In the genomic region with DNA sequence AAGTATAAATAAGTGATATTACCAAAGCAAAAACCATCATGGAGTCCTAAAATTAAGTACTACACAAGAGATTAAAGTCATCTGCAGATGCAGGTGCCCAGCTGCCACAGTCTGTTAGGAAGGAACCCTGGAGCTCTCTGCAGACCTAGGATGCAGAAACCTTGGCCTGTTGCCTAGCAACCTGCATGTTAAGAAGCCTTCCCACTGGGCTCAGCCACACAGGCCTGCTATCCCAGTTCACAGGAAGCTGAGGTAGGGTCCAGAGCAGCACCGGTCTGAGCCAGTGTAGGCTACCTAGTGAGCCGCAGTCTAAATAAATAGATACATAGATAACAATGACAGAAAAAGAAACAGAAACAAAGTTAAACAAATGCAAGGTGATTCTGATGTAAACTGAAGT, we compare ENCODE assay signal across 10 mouse cellular contexts. TPM values are rescaled to one million over a fixed set of nuclear protein-coding genes. Genes with fewer than 3 reads are reported as not detected.
A peak's percentile ranks its signal among the peaks of the same experiment; 100 is the strongest.
DNase-seq lines count a peak whose midpoint lies in the region; ATAC-seq lines count a peak whose summit lies in the region.
"Had no signal": no experiment of that assay in that cellular context is flagged by ENCODE, and none has a peak within 500 bp of the region (broad histone marks: within the 10 kb centered on the region; RNA-seq: fewer than 3 reads in every experiment).

No protein-coding gene starts in this region.

- 36% methylated on average over 2 of the region's 2 CpGs for WGBS in kidney, embryonic 15.5 days
- WGBS in forebrain, embryonic 16.5 days = 9% methylated on average over 2 of the region's 2 CpGs
- WGBS in limb, embryonic 11.5 days = 26% methylated on average over 2 of the region's 2 CpGs

- H3K4me1 ChIP-seq in kidney, embryonic 15.5 days = no peaks in the 10 kb centered on the region
- peaks cover 9% of the 10 kb centered on the region for H3K4me1 ChIP-seq in forebrain, embryonic 16.5 days (replicated peaks; ENCODE audit: control insufficient read depth, insufficient read depth, low read length)
- H3K4me1 ChIP-seq in limb, embryonic 11.5 days (ENCODE audit: control insufficient read depth, insufficient read depth, low read length) = 0 out of 2 replicates have a peak, but pooled peaks cover 2% of the 10 kb centered on the region

- H3K27me3 ChIP-seq in kidney, embryonic 15.5 days = no peaks in the 10 kb centered on the region
- no peaks in the 10 kb centered on the region for H3K27me3 ChIP-seq in forebrain, embryonic 16.5 days (replicated peaks; ENCODE audit: control insufficient read depth, insufficient read depth, low read length)
- H3K27me3 ChIP-seq in limb, embryonic 11.5 days (ENCODE audit: control insufficient read depth, insufficient read depth, low read length) = no peaks in the 10 kb centered on the region

- H3K9me3 ChIP-seq in kidney, embryonic 15.5 days (replicated peaks) = no peaks in the 10 kb centered on the region
- no peaks in the 10 kb centered on the region for H3K9me3 ChIP-seq in forebrain, embryonic 16.5 days (ENCODE audit: control insufficient read depth, low read length)
- H3K9me3 ChIP-seq in limb, embryonic 11.5 days (ENCODE audit: control insufficient read depth, low read length) = no peaks in the 10 kb centered on the region

- ATAC-seq in kidney, embryonic 15.5 days (replicated peaks; ENCODE audit: low FRiP score) = no peak
- ATAC-seq in forebrain, embryonic 16.5 days = peak; percentile 80
- peak; percentile 84 for ATAC-seq in limb, embryonic 11.5 days (ENCODE audit: insufficient number of reproducible peaks, low FRiP score, low TSS enrichment, low read depth)

- peak; percentile 15 for DNase-seq in kidney, postnatal 10 days
- peak; percentile 63 for DNase-seq in limb, embryonic 11.5 days (ENCODE audit: low spot score)
- peak; percentile 10 for DNase-seq in right cerebral cortex, postnatal 25 days
- DNase-seq in spleen, postnatal 10 days (ENCODE audit: low spot score in 2 of 2) = no peak
- DNase-seq in kidney, adult 11 months = no peak
- DNase-seq in adrenal gland, adult (ENCODE audit: inconsistent age in 2 of 2, low spot score in 1 of 2) = no peak
- DNase-seq: layer of hippocampus, postnatal 36 days; thymus, adult 2 months had no signal

- no peak overlapping the region for H3K9ac ChIP-seq in kidney, embryonic 15.5 days
- no peak overlapping the region for H3K9ac ChIP-seq in forebrain, embryonic 16.5 days (replicated peaks; ENCODE audit: low read depth, low read length)
- H3K9ac ChIP-seq in limb, embryonic 11.5 days (ENCODE audit: low read length) = no peak overlapping the region

- H3K27ac ChIP-seq in kidney, embryonic 15.5 days = no peak overlapping the region
- no peak overlapping the region for H3K27ac ChIP-seq in forebrain, embryonic 16.5 days (ENCODE audit: low read length)
- no peak overlapping the region for H3K27ac ChIP-seq in limb, embryonic 11.5 days (replicated peaks; ENCODE audit: low read depth, low read length)

- peaks cover 4% of the 10 kb centered on the region; the same call in 1 of the 2 replicates for H3K36me3 ChIP-seq in kidney, embryonic 15.5 days
- no peaks in the 10 kb centered on the region for H3K36me3 ChIP-seq in forebrain, embryonic 16.5 days (ENCODE audit: control insufficient read depth, insufficient read depth)
- H3K36me3 ChIP-seq in limb, embryonic 11.5 days (ENCODE audit: control insufficient read depth, insufficient read depth, low read length) = no peaks in the 10 kb centered on the region

- no peak overlapping the region for H3K4me2 ChIP-seq in kidney, embryonic 15.5 days
- H3K4me2 ChIP-seq in forebrain, embryonic 16.5 days (ENCODE audit: low read length) = no peak overlapping the region
- H3K4me2 ChIP-seq in limb, embryonic 11.5 days (ENCODE audit: low read depth, severe bottlenecking) = no peak overlapping the region

- no peak overlapping the region for H3K4me3 ChIP-seq in kidney, embryonic 15.5 days (replicated peaks)
- no peak overlapping the region for H3K4me3 ChIP-seq in forebrain, embryonic 16.5 days (replicated peaks; ENCODE audit: low read length)
- no peak overlapping the region for H3K4me3 ChIP-seq in limb, embryonic 11.5 days (ENCODE audit: low read depth, low read length)

RNA-seq across cellular contexts. Expression of a gene that starts 39.7 kb away (rescaled TPM):
- 0.93 and 4.7 TPM in 2 replicates for polyA plus RNA-seq in kidney, embryonic 15.5 days (2015; fragmentation: Nextera tagmentation; extraction: Ambion mirVana)
- 0.68 and 2.4 TPM in 2 replicates for polyA plus RNA-seq in forebrain, embryonic 16.5 days (2015; fragmentation: Nextera tagmentation; extraction: Ambion mirVana)
- not detected in 2 replicates for polyA plus RNA-seq in limb, embryonic 11.5 days (2014; fragmentation: Nextera tagmentation; extraction: Ambion mirVana)

Comparison
In these comparisons a context has a peak if more than half of its experiments do, and no peak if none do; other contexts are left out.
1. DNase-seq: peak in kidney, postnatal 10 days (single experiment), limb, embryonic 11.5 days (single experiment) and right cerebral cortex, postnatal 25 days (single experiment); none in spleen, postnatal 10 days (0 of 2), kidney, adult 11 months (single experiment) and adrenal gland, adult (0 of 2).